Mouse (Mus musculus) layer of hippocampus, postnatal 14 days (tissue): Measurements from ENCODE around the gene Cmtm3. TPM values are rescaled to one million over a fixed set of nuclear protein-coding genes. Genes with fewer than 3 reads are reported as not detected.

Experiments
- DNase-seq, 2 experiments: peaks; one replicate each; pipeline ENCODE4 v3.0.0; 2021 to 2022; ENCODE audit warnings: low spot score in 2 of 2, mixed read lengths in 1 of 2
- total RNA-seq, 2 experiments: library from RNA; stranded (reverse); gene quantifications; 2 replicates each; pipeline ENCODE4 v1.2.3; 2021

Gene Cmtm3
- total RNA-seq, 2 experiments from 2014 or later = 22.2 to 24.5 TPM

GRCm38 (mm10) chr8:104380269-104380668, 41.1 kb downstream of the Cmtm3 start:
- no peak for DNase-seq

- no peak for DNase-seq
Observed at GRCm38 (mm10) chr8:104380961-104381411, 41.8 kb downstream of the Cmtm3 start.

GRCm38 (mm10) chr8:104383296-104383695, 44.1 kb downstream of the Cmtm3 start:
- DNase-seq = no peak

GRCm38 (mm10) chr8:104383977-104384376, 44.8 kb downstream of the Cmtm3 start:
- DNase-seq = no peak

GRCm38 (mm10) chr8:104386693-104387092, 47.5 kb downstream of the Cmtm3 start:
- DNase-seq = no peak

- no peak for DNase-seq
Observed at GRCm38 (mm10) chr8:104387501-104387900, 48.3 kb downstream of the Cmtm3 start.

- DNase-seq = no peak
Observed at GRCm38 (mm10) chr8:104387980-104388379, 48.8 kb downstream of the Cmtm3 start.

- DNase-seq = no peak
Observed at GRCm38 (mm10) chr8:104390245-104390644, 51.0 kb downstream of the Cmtm3 start.

- no peak for DNase-seq
Observed at GRCm38 (mm10) chr8:104393139-104393538, 53.9 kb downstream of the Cmtm3 start.

GRCm38 (mm10) chr8:104393767-104394166, 54.6 kb downstream of the Cmtm3 start:
- no peak for DNase-seq

GRCm38 (mm10) chr8:104394801-104395702, 55.8 kb downstream of the Cmtm3 start:
- DNase-seq = peak; percentile 52 to 61

GRCm38 (mm10) chr8:104395703-104396357, 56.6 kb downstream of the Cmtm3 start, which contains the start of gene Cmtm4:
Gene Cmtm4, minus strand, starts transcription at chr8:104395807.
- no peak for DNase-seq

Other genes with a start within 250 kb of the Cmtm3 start
- gene Cdh5, start 237.8 kb upstream of the Cmtm3 start, total RNA-seq = 10 to 100 TPM; 12.4 to 14.9 TPM
- 10 to 100 TPM in 1 of 2 experiments, 1 to 10 TPM in 1; 9.0 to 10.7 TPM for gene Bean1, start 169.0 kb upstream of the Cmtm3 start, total RNA-seq
- 10 to 100 TPM; 34.6 to 35.1 TPM for gene Tk2, start 90.9 kb upstream of the Cmtm3 start, total RNA-seq
- 10 to 100 TPM in 1 of 2 experiments, 1 to 10 TPM in 1; 8.1 to 11.7 TPM for gene Cklf, start 88.5 kb upstream of the Cmtm3 start, total RNA-seq
- gene Cmtm2a, start 46.2 kb upstream of the Cmtm3 start, total RNA-seq = not detected
- gene Gm45711, start 29.3 kb upstream of the Cmtm3 start, total RNA-seq = not detected
- gene Cmtm1, start 29.3 kb upstream of the Cmtm3 start, total RNA-seq = not detected
- not detected for gene Gm11020, start 17.8 kb upstream of the Cmtm3 start, total RNA-seq
- gene Cmtm2b, start 17.2 kb upstream of the Cmtm3 start, total RNA-seq = not detected
- gene Cmtm4, start 56.4 kb downstream of the Cmtm3 start, total RNA-seq = 10 to 100 TPM; 49.0 to 53.7 TPM
- gene Dync1li2, start 103.6 kb downstream of the Cmtm3 start, total RNA-seq = 100 to 1,000 TPM; 246 to 252 TPM
- gene Terb1, start 170.5 kb downstream of the Cmtm3 start, total RNA-seq = under 1 TPM; 0.60 to 0.79 TPM
- gene Nae1, start 195.2 kb downstream of the Cmtm3 start, total RNA-seq = 10 to 100 TPM; 43.4 to 47.5 TPM
- gene Car7, start 195.3 kb downstream of the Cmtm3 start, total RNA-seq = 10 to 100 TPM; 15.8 to 20.4 TPM